Mouse (Mus musculus) spleen, postnatal 14 days (tissue): Measurements from ENCODE around the gene Rlf.
"Not testable (repeated sequence)": the region's sequence is repeated elsewhere in the genome, so short reads cannot be mapped to it uniquely, and the experiment has no call there.

ENCODE experiments used
- DNase-seq, 2 experiments: peaks; one replicate each; pipeline ENCODE4 v3.0.0; 2021 to 2022; ENCODE audit warnings: low spot score in 2 of 2

Gene Rlf

DNA sequence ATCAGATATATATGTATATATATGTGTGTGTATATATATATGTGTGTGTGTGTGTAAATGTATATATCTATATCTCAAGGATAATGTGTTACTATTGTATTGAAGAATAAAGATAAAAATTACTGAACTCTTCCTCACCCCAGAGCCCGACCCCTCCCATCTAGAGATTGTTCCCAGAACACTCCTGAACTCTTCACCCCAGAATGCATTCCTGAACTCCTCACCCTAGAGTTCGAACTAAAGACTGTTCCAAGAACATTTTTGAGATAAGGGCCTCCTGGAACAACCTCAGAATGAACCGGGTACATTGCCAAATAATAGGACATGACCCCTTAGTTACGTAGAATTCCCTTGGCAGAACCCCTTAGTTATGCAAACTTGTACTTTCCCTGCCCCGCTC is 48.2 kb downstream of the Rlf start:
- DNase-seq: not testable (repeated sequence)

DNA sequence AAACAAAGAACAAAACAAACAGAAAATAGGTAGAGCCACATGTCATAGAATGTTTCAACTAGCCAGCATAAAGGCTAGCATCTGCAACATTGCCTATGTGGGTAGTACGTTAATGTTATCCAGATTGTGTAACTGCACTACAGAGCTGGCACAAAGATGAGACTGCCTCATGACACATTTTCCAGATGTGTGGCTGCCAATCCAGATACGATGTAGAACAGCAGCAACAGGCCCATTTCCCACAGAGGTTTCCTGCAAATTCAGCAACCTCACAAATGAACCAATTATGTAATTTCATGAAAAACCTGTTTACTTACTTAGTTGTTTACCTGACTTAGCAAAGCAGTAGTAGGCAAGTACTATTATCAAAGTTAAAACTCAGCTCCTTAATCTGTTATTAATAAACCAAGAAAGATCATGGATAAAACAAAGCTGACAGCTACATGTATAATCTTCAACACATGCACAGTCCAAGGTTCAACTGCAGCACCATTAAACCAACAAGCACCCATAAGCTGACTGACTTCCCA is 51.3 kb downstream of the Rlf start:
- DNase-seq: no peak

DNA sequence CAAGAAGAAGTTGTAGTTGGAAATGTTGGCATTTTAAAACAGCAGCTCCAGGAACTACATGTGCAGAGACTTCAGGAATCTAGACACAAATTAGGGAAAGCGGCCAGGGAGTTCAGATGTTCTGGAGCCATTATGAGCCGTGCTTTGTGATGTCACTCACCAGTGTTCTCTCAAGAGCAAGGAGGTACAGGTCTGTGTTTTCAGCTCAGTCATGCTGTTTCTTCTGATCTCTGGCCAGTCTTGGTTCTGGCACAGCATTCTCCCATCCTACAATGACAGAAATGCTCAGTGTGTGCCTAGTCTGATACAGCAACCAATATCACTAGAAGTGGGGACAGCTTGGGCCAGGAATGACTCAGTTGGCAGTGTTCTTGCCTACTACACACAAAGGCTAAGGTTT is 105.8 kb downstream of the Rlf start, which contains the start of gene Tmco2:
Tmco2 (minus strand) TSS at position 101 of the 400 bp plus-strand sequence.
- no peak for DNase-seq

DNA sequence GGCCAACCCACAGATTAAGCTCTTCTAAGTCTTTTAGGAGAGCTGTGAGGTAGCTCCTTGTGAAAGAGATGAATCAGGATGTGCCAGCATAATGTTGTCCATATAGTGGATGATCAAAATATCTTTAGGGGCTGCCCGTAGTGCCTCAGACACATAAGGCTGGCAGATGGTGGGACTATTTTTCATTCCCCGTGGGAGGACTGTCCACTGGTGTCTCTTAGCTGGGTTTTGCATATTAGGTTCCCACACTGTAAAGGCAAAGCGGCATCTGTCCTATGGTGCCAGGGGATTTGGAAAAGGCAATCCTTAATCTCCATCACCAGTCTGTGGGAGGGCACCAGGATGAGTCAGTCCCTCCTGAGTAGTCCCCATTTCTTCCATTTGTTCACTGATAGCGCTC is 111.6 kb downstream of the Rlf start:
- no peak for DNase-seq

DNA sequence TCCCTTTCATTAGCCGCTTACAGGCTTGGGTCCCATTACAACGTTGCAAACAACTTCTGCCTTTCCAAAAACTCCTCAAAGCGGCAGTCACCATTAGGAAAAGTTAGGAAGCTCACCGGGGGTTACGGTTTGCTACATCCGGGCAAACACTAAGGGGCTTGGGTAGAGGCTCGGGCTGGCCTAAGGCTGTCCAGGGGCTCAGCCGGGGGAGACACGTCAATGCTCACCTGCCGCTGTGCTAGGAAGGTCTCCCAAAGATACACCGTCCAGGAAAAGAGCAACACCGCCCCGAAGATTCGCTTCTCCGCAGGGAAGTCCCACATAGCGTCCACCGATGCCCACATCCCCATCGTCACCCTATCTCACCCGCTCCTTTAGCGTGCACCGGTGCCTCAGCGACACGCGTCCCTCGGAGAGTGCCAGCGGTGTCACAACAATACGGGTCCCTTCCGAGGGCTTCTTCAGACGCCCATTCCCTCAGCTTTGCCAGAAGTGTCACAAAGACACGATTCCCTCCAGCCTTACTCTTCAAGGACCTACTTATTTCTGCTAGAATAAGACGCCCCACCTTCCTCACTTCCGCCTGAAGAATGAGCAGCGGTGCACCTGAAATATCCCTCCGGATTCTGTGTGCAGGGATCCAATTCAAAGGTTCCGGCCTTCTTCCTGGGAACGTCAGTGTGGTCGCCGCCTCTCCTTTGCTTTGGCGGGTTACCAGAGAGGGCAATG is 117.1 kb downstream of the Rlf start, which contains the start of gene Zmpste24:
Zmpste24 (minus strand) TSS at position 592 of the 729 bp plus-strand sequence.
- DNase-seq: peak; percentile 65 to 80
